Mouse (Mus musculus): ENCODE measurements around the gene Man1b1.

DNA sequence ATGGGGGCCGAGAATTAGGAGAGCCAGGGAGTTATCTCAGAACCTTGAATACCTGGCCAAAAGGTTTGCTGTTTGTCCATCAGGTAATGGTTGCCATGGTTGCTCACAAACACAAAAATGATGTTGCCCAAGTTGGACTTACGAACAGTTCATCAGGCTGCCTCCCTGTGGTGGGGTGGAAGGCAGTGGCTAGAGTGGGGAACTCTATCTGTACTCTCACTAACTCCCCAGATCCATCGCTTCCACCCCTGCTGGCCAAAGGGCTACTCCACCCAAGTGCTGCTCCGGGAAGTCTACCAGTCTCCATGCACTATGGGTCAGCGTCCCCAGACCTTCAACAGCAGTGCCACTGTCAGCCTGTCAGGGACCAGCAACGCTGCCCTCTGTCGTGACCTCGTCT is 66.9 kb downstream of the Man1b1 start, which contains the start of gene Npdc1:
- TF ChIP-seq CTCF (IDR thresholded peaks at IDR 0.05; ENCODE audit: borderline replicate concordance, extremely low read depth, insufficient read depth, insufficient read length), result no peak
- no peak for TF ChIP-seq POLR2A (IDR thresholded peaks at IDR 0.05; ENCODE audit: borderline replicate concordance, extremely low read depth, insufficient read depth, insufficient read length, poor library complexity, severe bottlenecking)

Data from brain, embryonic 14.5 days (tissue).